Mouse (Mus musculus): ENCODE results near the gene Gm21440.
"Not testable (repeated sequence)": the region's sequence is repeated elsewhere in the genome, so short reads cannot be mapped to it uniquely, and the experiment has no call there.

Gene Gm21440

DNA sequence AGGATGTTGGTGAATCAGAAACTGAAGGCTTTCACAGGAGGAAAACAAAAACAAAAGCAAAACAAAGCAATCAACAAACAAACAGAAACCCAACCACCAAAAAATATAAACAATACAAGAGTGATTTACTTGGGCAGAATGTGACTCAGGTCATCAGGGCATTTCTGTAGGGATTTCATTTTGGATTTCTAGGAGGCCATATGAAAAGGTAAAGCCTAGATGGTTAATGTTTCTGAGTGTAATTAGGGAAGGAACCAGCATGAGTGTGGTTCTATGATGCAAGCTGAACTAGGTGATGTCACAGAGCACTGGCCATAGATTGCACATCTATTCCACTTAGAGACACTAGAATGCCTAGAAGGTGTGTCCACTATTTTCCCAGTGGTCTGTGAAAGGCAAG lies at the start of gene Gm21440, which contains the start of gene Gm21454:
TSS of gene Gm21440 (plus strand) at position 301 of the 400 bp plus-strand sequence.
TSS of gene Gm21454 (plus strand) at position 352 of the 400 bp plus-strand sequence.
- not testable (repeated sequence) for DNase-seq (ENCODE audit: low spot score in 2 of 2)

DNA sequence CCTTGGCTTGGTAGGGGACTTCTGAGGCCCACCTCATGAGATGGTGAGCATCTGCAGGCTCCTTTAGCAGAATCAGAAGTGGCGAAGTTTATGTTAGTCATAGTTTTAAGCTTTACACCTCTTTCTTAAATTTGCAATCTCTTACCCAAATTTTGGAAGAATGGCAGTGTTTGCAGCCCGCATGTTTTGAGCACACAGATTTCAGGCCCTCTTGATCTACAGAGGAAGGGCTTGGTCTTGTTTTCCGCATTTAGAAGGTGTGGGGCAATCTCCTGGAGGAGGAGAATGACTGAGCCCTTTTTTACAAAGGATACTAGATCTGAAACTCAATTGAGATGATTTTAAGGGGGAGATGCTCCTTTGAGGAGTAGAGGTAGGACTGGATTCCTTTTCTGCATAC lies 28.4 kb upstream of the Gm21440 start, which contains the start of gene Gm21828:
TSS of gene Gm21828 (minus strand) at position 101 of the 400 bp plus-strand sequence.
- not testable (repeated sequence) for DNase-seq (ENCODE audit: low spot score in 2 of 2)
